Mouse (Mus musculus) natural killer cell, adult 2 months (primary cell): ENCODE measurements around the gene Baiap2l1.
A peak's percentile ranks its signal among the peaks of the same experiment; 100 is the strongest.
"Not testable (repeated sequence)": the region's sequence is repeated elsewhere in the genome, so short reads cannot be mapped to it uniquely, and the experiment has no call there.

Source experiments
- DNase-seq, 2 experiments: peaks; one replicate each; pipeline ENCODE4 v3.0.0; 2022; ENCODE audit warnings: low spot score in 2 of 2

Baiap2l1 gene

GRCm38 (mm10) chr5:144357881-144358591, at the start of gene Baiap2l1:
Baiap2l1 (minus strand) TSS chr5:144358112.
- peak; percentile 71 to 84 for DNase-seq

DNA sequence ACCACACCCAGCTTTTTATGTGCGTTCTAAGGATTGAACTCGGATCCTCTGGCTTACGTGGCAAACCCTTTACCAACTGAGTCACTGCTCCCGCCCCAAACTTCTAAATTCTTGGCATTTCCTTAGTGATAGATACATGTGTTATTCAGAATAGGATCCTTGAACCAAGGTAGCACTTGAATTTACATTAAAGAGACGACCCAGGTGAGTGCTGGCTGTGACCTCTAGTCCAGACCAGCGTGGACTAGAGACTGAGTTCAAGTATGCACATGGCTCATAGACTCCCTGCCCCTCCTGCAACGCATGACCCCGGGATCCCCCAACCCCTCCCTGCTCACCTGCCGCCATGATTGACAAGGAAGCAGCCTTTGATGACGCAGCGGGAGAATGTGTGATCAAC, 48.3 kb upstream of the Baiap2l1 start:
- DNase-seq: no peak

- DNase-seq: no peak
Measured at GRCm38 (mm10) chr5:144400821-144401220, 42.9 kb upstream of the Baiap2l1 start.

- no peak for DNase-seq
Measured at GRCm38 (mm10) chr5:144397566-144397965, 39.7 kb upstream of the Baiap2l1 start.

DNA sequence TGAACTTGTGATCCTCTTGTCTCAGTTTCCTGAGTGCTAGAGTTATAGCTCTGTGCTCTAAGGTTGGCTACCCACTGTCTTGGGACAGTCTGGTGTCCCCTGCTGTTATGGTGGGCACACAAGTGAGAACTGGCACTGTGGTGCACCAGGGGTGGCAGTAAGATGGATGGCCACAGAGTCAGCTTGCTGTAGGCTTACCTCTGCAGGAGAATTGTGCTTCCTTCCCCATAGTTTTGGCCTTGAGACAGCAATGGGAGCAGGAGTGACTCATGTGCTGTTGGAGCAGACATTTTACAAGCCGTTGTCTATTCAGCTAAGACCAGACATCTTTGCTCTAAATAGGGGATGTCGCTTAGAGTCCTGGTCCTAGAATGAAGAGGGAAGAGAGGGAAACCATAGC, 36.2 kb upstream of the Baiap2l1 start:
- no peak for DNase-seq

GRCm38 (mm10) chr5:144387851-144388250, 29.9 kb upstream of the Baiap2l1 start:
- peak; percentile 0 to 14 for DNase-seq

DNA sequence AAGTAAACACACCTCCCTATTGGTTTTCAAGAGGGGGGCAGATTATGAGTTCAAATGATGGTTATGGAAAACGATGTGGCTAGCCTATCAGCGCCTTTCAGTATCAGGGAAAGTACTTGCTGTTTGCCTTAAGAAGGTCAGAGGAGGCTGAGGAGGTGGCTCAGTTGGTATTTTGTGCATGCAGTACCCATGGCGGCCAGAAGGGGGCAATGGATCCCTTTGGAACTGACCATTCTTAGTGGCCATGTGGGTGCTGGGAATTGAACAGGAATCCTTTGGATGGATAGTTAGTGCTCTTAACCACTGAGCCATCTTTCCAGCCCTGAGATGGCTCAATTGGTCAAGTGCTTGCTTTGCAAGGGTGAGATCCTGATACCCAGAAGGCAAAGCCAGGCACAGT, 26.0 kb upstream of the Baiap2l1 start:
- DNase-seq: peak; percentile 3 to 16

DNA sequence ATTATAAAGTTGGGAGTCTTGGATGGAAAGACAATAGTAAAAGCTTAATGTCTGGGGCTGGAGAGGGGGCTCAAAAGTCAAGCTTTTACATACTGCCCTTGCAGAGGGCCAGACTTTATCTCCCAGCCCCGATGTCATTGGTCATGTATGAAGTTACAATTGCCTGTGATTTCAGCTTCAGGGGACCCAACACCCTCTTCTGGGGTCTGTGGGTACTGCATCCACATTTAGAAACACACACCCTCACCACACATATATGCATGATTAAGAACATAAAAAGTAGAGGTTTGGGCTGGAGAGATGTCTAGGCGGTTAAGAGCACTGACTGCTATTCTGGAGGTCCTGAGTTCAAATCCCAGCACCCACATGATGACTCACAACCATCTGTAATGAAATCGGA, 23.9 kb upstream of the Baiap2l1 start:
- DNase-seq: peak; percentile 3 to 24

DNA sequence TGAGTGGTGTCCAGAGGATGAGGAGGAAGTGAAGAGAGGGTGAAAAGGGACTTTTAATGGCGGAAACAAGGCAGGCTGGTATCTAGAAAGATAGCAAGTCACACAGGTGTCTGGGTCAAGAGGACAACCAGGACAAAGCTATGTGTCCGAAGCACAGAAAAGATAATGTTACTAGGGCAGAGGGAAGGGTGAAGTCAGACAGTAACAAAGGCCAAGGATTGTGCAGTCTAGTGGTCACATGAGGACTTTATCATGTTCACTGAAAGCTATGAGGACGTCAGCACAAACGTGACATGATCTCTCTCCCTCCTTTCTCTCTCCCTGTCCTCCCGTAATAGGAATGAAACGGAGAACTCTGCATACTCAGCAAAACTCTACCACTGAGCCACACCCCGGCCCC, 22.8 kb upstream of the Baiap2l1 start:
- DNase-seq: no peak

GRCm38 (mm10) chr5:144379431-144379830, 21.5 kb upstream of the Baiap2l1 start:
- DNase-seq: no peak

GRCm38 (mm10) chr5:144372885-144373284, 15.0 kb upstream of the Baiap2l1 start:
- no peak for DNase-seq

DNA sequence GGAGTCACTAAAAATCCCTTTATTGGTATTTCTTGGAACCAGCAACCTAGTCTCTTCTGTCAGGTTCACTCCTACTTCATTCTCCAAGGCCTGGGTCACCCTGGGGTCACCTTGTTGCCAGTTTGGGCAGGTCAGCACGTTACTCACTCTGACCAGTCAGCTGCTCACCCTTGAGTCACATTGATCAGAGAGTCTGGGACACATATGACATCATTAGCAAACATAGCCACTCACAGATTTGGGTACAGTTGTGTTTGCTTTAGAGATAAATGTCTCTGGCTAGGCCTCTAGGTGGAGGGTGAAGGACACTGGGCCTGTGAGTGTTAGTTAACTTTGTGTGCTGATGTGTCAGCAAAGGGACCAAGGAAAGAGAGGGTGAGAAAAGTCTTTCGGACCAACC, 14.3 kb upstream of the Baiap2l1 start:
- no peak for DNase-seq

GRCm38 (mm10) chr5:144370986-144371385, 13.1 kb upstream of the Baiap2l1 start:
- no peak for DNase-seq

DNA sequence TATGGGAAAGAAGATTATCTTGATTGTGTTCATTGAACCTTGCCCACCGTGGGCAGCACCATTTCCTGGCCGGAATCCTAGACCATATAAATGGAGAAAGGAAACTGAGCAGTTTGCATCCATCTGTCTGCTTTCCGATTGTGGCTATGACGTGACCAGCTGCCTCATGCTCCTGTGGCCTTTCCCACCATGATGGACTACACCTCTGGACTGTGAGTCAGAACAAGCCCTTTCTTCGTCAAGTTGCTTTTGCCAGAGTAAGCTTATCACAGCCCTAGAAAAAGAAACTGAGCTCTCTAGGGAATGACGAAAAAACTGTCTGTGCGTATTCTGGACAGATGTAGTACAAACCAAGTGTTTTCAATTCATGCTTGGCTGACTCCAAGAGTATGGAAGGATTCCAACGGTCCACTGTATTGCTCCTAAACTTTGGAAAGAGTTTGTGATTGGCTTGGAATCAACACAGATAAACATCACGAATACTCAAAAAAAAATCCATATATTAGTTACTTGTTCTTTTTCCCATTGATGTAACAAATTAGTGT, 10.8 kb upstream of the Baiap2l1 start:
- no peak for DNase-seq

DNA sequence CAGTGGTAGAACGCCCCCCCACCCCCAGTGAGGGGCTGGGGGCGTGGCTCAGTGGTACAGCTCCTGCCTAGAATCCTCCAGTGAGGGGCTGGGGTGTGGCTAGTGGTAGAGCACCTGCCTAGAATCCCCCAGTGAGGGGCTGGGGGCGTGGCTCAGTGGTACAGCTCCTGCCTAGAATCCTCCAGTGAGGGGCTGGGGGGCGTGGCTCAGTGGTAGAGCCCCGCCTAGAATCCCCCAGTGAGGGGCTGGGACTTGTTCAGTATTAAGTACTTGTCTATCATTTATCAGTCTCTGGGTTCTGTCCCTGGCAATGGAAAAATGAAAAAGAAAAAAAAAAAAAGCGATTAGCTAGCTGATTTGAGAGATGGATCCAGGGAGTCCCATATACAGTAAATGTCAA, 8.6 kb upstream of the Baiap2l1 start:
- not testable (repeated sequence) for DNase-seq

DNA sequence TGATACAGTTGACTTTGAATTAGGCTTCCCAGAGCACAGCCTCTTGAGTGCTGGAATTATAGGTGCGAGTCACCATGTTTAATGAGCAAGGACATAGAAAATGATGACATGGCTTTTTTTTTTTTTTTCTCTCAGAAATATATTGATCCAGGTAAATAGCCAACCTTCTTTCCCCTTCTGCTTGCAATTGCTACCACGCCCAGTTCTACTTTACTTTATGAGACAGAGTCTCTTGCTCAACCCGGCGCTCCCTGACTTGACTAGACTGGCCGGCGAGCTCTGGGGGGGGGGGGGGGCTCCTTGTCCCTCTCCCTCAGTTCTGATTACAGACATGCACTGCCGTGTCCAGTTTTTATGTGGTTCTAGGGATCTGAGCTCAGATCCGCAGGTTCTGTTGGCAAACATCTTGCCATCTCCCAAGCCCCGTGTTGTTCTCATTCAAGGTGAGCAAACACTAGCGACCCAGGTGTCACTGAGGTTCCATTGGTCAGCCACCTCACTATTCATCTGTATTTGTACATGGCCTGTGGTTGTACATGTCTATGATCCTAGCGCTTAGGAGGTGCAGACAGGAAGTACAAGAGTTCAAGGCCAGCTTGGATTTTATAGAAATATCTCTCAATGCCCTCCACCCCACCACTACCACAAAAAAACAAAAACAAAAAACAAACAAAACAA, 6.9 kb upstream of the Baiap2l1 start:
- DNase-seq: no peak

- no peak for DNase-seq
Measured at GRCm38 (mm10) chr5:144360346-144360745, 2.4 kb upstream of the Baiap2l1 start.

DNA sequence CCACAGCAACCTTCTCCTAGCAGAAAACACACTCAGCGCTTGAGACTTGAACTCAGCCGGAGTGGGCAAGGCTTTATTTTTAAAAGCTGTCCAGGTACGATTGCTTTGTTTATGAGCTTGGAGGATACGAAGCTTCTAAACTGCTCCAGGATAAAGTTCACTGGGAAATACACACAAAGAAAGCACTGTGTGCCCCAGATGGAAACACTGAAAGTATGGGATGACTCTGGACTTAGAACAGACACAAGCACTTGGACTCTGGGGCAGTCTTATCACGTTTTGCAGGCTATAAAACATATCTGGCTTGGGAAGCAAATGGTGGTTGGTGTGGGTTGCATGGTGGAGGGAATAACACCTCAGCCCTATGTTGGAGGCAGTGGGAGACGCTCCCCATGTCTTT, 2.0 kb upstream of the Baiap2l1 start:
- DNase-seq: no peak

GRCm38 (mm10) chr5:144358592-144358917, 643 bp upstream of the Baiap2l1 start:
- DNase-seq: no peak

DNA sequence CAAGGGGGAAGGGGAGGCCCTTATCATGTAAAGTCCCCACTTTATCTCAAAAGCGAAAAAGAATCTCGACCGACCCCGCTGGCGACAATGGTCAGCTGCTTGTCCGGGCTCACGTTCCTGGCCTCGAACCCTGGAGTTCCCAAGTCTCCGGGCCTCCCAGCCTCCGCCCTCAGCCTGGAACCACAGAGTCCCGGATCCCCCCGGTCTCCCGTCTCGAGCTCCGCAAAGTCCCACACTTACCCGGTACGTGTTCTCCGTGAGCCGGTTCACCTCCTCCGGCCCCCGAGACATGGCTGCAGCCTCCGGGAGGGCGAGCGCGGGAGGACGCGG, 396 bp downstream of the Baiap2l1 start:
- DNase-seq: no peak

DNA sequence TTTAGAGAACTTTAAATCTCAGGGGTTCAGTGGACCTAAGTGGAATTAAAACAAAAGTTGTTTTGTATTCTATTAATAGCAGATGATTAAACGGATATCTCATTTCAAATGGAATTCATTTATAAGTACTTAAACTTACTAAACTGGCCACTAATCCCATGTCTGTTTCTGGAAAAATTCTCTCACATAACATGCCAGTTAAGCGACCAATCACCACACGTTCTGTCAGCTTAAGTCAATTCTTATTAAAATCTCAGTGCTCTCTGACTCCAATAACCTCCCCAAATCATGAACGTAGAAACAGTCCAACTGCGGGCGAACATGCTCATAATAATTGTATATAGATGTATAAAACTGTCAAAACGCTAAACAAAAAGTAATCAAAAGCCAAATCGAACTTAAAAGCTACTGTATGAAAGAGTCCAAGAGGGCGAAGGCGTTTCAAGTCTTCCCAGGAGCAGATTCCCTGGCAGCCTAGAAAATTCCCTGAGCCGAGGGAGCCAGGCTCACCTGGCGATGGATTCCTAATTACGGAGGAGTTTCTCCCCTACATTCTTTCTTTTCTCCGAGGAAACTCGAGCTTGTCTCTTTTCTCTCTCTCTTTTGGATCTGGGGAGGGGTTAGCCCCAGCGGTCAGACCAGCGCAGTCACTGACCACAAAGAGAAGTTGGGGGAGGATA, 996 bp downstream of the Baiap2l1 start:
- DNase-seq: no peak

DNA sequence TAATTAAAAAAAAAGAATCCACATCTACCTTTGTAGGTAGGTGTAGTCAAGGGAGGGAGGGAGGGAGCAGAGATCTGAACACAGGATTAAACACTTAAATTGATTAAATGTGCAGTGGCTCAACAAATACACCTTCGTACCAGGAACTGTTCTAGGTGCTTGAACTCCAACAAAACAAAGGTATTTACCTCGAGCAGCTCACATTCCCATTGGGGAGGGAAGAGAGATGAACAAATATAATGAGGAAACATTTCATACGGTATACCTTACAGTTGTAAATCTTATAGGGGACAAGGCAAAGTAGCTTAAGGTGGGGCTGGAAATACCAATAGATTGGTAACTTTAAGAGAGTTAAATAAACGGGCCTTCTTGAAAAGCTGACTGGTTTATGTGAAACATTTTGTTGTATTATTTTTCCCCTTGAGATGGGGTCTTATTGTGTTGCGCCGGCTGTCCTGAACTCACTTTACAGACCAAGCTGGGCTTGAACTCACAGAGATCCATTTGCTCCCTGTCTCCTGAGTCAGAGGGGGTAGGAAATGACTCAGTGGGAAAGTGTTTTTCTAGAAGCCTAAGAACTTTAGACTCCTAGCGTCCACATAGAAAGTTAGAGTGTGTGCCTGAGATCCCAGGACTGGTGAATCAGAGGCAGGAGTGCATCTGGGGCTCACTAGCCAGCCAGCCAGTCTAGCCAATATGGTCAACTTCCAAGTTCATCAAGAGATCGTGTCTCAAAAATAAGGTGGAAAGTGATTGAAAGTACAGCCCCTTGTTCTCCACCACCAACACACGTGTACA, 5.5 kb downstream of the Baiap2l1 start:
- DNase-seq: no peak
